Mouse (Mus musculus): ENCODE results near the gene Rps6ka2. TPM values are rescaled to one million over a fixed set of nuclear protein-coding genes. Genes with fewer than 3 reads are reported as not detected.
"Not testable (repeated sequence)": the region's sequence is repeated elsewhere in the genome, so short reads cannot be mapped to it uniquely, and the experiment has no call there.

Rps6ka2 gene
- polyA plus RNA-seq, 1 experiment = 21.5 TPM

DNA sequence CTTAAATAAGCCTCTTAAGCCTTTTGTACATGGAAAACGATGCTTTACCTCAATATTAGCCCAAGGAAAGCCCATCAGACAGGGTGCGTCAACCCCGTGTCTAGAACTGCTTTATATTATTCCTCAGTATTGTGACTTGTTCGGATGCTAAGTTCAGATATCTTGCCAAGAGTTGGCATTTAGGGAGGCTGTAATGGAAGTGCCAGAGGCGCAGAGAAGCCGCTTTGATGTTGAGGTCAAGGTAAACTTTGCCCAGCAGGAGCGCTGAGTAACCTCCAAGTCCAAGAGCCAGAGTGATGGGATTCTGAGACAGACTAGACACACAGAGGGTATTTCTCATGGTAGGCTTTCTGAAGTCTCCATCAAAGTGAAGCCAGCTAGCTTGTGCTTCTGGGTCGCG, 109.3 kb downstream of the Rps6ka2 start:
- no peak overlapping the region for H3K27ac ChIP-seq (ENCODE audit: insufficient read depth, low read length)

DNA sequence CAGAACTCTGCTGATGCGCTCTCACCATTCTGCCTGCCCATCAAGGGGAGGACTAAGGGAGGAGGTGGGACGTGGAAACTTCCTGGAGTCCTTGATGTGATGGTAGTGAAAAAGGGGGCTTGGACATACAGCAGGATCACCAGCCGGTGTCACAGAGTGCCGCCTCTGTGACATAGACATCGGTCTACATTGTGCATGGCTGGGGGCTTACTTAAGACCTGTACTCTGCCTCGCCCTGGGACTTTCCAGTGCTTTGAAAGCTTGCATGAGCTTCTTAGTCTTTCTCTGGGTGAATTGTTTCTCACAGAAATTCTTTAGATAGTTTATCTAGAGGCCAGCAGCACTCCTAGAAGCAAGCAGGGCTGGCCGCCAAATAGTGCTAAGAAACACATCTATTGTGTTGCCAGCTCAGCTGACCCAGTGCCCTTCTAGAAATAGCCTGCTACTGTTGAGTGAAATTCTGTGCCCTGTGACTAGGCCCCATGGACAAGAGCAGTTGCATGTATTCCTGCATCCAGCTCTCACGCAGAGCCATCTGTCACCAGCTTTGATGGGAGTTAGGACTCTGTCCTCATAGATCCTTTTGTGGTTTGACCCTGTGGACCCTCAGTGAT, 114.5 kb downstream of the Rps6ka2 start:
- H3K4me3 ChIP-seq (ENCODE audit: insufficient read depth, low read length) = no peak overlapping the region
- no peak for TF ChIP-seq POLR2A (IDR thresholded peaks at IDR 0.05; ENCODE audit: low read depth, low read length)
- TF ChIP-seq CTCF (IDR thresholded peaks at IDR 0.05; ENCODE audit: borderline replicate concordance, insufficient read depth, low read length) = no peak
- H3K4me1 ChIP-seq (ENCODE audit: control insufficient read depth, insufficient read depth, low read length) = 0 out of 2 replicates have a peak, but pooled peaks cover 2% of the 10 kb centered on the region
- H3K27ac ChIP-seq (ENCODE audit: insufficient read depth, low read length) = no peak overlapping the region

More for the DNA sequence above, 109.3 kb downstream of the Rps6ka2 start:
- Histone ChIP-seq H3K4me3 (ENCODE audit: insufficient read depth, low read length) (no peak overlapping the region), H3K4me1 (ENCODE audit: control insufficient read depth, insufficient read depth, low read length) (no peaks in the 10 kb centered on the region)
- TF ChIP-seq POLR2A (IDR thresholded peaks at IDR 0.05; ENCODE audit: low read depth, low read length) = no peak
- TF ChIP-seq CTCF (IDR thresholded peaks at IDR 0.05; ENCODE audit: borderline replicate concordance, insufficient read depth, low read length) = no peak

DNA sequence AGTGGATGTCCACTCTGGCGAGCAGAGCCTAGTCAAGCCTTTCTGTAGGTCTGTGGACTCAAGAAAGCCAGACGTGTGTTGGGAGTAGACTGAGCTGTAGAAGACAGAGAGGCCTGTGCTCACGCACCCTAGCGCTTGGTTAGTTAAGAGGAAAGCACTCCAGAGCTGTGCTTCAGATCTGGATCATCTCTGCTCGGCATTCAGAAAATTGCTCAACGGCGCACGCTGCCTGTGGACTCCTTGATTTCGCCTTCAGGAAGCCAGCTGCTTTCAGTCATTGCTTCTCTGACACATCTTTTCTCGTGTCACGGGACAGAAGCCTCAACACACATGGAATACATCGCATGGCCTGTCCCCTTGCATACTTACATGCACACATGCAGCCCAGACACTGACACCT, 115.4 kb downstream of the Rps6ka2 start:
- Histone ChIP-seq H3K4me3 (ENCODE audit: insufficient read depth, low read length) (no peak overlapping the region), H3K27ac (ENCODE audit: insufficient read depth, low read length) (no peak overlapping the region), H3K4me1 (ENCODE audit: control insufficient read depth, insufficient read depth, low read length) (0 out of 2 replicates have a peak, but pooled peaks cover 2% of the 10 kb centered on the region)
- TF ChIP-seq CTCF (IDR thresholded peaks at IDR 0.05; ENCODE audit: borderline replicate concordance, insufficient read depth, low read length) = no peak
- no peak for TF ChIP-seq POLR2A (IDR thresholded peaks at IDR 0.05; ENCODE audit: low read depth, low read length)

DNA sequence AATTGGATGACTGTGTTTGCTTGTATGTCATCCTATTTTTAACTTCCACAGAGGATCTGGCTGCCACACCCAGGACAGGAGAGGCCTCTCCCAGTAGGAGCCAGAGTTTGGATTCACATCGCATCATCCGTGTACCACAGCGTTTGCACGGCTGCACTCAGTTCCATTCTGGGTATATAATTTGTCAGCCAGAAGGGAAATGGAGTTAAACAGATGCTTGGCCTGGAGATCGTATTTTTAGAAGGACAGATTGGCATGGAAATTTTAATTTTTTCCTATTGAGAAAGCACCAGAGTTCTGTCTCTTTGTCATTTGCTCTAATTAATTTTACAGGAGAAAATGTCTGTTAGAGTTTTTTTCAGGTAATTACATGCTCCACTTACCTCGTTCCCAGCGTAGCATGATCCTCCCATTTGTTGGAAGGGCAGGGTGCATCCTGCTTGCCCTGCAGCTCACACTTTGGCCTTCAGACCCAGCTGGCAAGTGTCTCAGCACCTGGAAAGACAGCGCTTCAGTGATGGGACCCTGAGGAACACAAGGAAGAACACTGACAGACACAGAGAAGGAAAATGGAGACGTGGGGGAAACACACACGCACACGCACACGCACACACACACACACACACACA, 116.6 kb downstream of the Rps6ka2 start:
- Histone ChIP-seq H3K4me3 (ENCODE audit: insufficient read depth, low read length) (no peak overlapping the region), H3K27ac (ENCODE audit: insufficient read depth, low read length) (no peak overlapping the region), H3K4me1 (ENCODE audit: control insufficient read depth, insufficient read depth, low read length) (0 out of 2 replicates have a peak, but pooled peaks cover 2% of the 10 kb centered on the region)
- TF ChIP-seq POLR2A (IDR thresholded peaks at IDR 0.05; ENCODE audit: low read depth, low read length) (no peak), CTCF (IDR thresholded peaks at IDR 0.05; ENCODE audit: borderline replicate concordance, insufficient read depth, low read length) (no peak)

DNA sequence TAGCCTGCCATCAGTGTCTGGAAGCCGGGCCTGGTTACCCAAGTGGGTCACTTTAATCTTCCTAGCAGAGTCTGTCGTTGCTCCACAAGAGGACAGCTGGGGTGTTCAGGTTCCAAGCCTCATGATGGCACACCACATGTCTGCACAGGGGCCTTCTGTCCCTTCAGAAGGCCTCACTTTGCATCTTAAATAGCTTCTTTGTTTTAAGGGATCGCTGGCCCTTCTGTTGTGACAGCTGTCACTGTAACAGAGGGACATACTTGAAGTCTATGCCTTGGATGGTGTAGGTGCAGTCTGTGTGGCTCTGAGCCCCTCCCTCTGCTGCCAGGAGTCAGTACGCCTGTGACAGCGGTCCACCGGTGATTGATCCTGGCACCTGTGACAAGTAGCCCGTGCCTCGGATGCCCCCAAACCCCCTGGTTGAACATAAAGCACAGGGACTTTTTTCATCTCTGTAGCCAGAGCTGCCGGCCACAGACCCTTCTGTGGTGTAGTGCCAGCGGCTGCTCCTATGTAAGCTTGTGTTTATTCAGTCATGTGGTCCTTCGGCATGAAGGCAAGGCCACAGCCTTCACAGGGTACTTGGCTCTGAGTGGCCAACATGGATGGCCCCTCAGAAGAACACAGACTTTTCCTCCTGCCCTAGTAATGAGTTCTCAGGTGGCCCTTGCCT, 122.2 kb downstream of the Rps6ka2 start:
- TF ChIP-seq POLR2A (IDR thresholded peaks at IDR 0.05; ENCODE audit: low read depth, low read length) (no peak), CTCF (IDR thresholded peaks at IDR 0.05; ENCODE audit: borderline replicate concordance, insufficient read depth, low read length) (no peak)
- H3K27ac ChIP-seq (ENCODE audit: insufficient read depth, low read length) = no peak overlapping the region
- no peaks in the 10 kb centered on the region for H3K4me1 ChIP-seq (ENCODE audit: control insufficient read depth, insufficient read depth, low read length)
- no peak overlapping the region for H3K4me3 ChIP-seq (ENCODE audit: insufficient read depth, low read length)

DNA sequence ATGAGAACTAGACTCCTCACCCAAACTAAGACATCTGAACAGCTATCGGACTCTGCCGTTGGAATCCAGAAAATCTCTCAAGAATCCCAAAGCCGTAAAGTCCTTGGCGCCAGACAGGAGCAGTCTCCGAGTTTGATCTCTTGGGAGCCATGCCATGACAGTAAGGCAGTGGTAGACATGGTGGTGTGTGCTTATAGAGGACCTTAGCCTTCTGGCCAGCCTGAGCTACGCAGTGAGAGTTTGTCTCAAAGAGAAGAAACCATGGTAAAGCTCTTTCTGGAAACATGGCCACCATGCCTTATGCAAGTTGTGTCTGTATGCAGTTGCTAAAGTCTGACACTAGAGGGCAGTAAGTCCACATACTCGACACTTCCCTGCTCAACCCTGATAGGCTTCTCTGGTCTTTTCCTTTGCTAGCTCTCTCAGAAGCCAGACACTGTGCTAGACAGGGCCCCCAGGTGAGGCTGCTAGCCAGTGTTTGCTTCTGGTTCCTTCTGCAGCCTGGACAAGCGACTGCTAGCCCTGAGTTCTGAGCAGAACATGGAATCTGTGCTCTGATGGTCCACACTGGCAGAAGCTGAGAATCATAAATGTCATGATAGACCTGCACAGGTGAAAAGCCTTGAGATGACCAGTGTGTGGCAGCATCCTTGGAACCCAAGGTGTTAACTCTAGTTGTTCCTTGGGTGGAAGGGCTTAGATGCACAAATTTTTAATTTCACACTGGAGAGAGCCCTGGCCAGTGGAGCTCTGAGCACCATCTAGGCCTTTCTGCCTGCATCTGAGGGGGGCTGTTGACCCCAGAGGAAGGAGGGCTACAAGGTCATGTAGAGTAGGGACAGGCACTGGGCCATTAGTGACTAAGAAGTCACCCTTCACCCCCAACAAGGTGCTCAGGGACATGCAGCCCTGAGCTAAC, 136.6 kb downstream of the Rps6ka2 start:
- not testable (repeated sequence) for H3K4me3 ChIP-seq (ENCODE audit: insufficient read depth, low read length); H3K27ac ChIP-seq (ENCODE audit: insufficient read depth, low read length); H3K4me1 ChIP-seq (ENCODE audit: control insufficient read depth, insufficient read depth, low read length)

DNA sequence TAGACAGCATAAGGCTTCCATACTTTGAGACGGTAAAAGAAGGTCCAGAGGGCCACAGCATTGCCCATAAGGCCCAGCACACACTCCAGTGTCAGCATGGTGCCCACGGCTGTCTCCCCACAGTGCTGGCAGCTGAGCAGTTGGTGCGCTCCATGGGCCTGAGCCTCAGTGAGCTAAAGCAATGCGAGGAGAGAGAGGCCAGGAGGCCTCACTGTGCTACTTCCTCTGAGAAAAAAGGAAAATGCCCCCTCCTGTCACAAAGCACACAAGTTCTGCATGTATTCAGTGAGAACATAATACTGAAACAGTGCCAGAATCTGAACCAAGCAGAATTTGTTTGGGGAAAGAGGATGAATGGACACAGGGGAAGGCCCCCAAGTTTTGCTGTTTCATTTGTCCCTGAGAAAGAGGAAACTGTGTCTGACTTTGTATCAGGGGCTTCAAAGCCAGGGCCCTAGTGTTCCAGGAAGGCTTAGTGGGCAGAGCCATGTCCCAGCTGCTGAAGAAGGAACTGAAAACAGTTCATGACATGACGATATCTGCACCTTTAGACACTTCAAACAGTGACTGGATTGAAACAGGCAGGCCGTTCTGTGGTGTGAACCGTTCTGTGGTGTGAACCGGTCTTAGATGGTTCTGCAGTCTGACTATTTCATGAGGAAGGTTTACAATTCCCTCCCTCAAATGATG, 145.9 kb downstream of the Rps6ka2 start:
- H3K4me3 ChIP-seq (ENCODE audit: insufficient read depth, low read length); H3K4me1 ChIP-seq (ENCODE audit: control insufficient read depth, insufficient read depth, low read length); H3K27ac ChIP-seq (ENCODE audit: insufficient read depth, low read length): not testable (repeated sequence)

DNA sequence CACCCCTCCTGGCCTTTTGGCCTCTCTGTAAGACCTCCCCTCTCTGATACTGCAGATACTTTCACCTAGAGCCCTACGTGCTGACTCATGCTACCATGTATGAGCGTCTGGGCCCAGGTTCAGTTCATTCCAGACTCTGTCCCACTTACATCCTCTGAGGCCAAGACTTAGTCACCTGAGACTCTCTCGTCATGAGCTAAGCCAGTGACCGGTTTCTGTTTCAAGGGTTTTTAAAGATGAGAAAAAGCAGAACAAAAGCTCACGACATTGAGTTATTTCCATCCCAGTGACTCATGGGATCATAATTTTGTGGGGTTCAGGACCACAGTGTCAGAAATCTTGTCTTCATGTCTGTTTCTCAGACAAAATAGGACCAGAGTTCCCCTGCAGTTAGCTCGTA, 149.9 kb downstream of the Rps6ka2 start:
- H3K4me1 ChIP-seq (ENCODE audit: control insufficient read depth, insufficient read depth, low read length); H3K27ac ChIP-seq (ENCODE audit: insufficient read depth, low read length); H3K4me3 ChIP-seq (ENCODE audit: insufficient read depth, low read length): not testable (repeated sequence)

DNA sequence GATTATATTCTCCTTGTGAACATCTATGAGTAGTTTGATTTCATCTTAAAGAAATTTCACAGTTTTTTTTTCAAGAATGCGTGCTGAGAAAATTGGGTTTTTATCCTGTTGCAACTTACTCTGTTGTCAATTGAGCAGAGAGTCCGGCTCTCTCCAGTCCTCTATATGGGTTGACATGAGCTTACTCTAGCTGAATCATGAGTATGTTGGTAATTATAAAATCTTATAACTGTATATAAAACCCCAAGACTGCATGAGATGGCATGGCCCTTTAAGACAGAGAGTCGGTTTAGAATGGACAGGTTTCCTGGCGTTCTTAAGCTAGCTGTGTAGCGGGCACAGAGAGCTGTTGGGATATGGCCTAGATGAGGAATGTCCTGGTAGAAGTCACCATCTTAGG, 154.4 kb downstream of the Rps6ka2 start, which contains the start of gene Tcp10a:
Gene Tcp10a, plus strand, starts transcription at position 301 of the 400 bp plus-strand sequence.
- H3K4me1 ChIP-seq (ENCODE audit: control insufficient read depth, insufficient read depth, low read length); H3K27ac ChIP-seq (ENCODE audit: insufficient read depth, low read length); H3K4me3 ChIP-seq (ENCODE audit: insufficient read depth, low read length): not testable (repeated sequence)

DNA sequence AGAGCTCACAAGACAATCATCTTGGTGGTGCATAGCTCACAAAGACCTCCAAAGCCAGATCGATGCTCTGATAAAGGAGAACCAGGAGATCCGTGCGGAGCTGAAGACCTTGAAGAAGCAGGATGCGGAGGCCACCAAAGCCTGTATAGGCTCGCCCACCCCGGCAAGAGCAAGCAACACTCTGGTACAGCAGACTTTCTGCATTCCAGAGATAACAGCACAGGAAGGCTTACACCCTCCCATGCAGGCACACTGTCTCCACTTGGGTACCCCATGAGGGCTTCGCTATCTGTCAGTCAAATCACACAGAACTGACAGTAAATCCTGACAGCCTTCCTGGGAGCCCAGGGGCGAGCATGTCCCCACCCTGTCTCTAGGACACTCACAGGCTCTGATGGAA, 156.5 kb downstream of the Rps6ka2 start:
- not testable (repeated sequence) for H3K4me3 ChIP-seq (ENCODE audit: insufficient read depth, low read length)

DNA sequence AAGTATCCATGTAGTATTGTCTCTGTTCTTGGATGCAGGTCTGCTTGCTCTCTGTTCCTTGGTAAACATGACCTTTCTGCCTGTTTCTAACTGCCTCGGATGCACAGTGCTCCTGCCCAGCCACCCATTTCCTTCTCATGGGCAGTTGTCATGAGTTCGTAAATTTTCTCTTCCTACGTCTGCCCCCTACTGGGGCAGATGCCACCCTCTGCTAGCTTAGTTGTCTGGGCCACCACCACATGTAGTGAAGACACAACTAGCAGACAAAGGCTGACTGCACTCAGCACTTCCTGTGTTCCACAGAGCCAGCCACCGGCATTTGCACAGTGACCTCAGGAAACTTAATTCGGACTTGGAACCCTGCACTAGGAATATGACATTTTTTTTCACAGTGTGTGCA, 162.8 kb downstream of the Rps6ka2 start:
- H3K4me1 ChIP-seq (ENCODE audit: control insufficient read depth, insufficient read depth, low read length); H3K27ac ChIP-seq (ENCODE audit: insufficient read depth, low read length); H3K4me3 ChIP-seq (ENCODE audit: insufficient read depth, low read length): not testable (repeated sequence)

More for the DNA sequence above, 156.5 kb downstream of the Rps6ka2 start:
- H3K4me1 ChIP-seq (ENCODE audit: control insufficient read depth, insufficient read depth, low read length); H3K27ac ChIP-seq (ENCODE audit: insufficient read depth, low read length): not testable (repeated sequence)

DNA sequence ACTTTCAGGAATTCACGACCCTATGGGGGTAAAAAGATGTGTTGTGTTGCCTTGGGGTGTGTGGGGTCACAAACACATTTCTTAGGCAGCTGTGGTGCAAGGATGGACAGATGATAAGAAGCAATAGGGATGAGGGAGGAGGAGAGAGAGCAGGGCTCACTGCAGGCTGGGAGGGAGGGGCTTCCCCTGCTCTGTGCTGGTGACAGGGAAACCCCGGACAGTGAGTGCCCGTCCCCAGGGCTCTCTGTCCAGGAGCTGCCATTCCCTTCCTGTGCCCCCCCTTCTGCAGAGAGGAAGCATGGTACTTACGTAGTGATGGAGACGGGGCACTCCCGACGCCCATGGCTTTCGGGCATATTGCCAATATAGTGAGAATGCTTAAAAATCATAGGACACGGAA, 167.5 kb downstream of the Rps6ka2 start:
- not testable (repeated sequence) for H3K27ac ChIP-seq (ENCODE audit: insufficient read depth, low read length); H3K4me1 ChIP-seq (ENCODE audit: control insufficient read depth, insufficient read depth, low read length); H3K4me3 ChIP-seq (ENCODE audit: insufficient read depth, low read length)

DNA sequence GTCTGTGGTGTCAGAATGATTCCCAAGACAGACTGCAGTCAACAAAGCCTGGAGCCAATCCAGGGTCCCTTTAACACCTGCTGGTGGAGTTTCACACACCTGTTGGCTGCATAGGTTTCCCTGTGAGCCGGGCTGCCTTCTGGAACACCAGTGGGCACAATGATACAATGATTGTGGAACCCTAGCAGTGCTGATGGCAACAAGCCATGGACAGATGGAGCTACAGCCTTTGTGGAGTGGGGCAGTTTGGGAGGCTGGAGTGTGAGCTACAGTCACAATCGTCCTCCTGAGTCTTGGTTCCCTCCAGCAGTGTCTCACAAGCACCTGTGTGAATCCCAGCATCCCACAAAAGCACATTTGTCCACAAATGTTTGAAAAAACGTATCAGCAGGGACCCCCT, 178.8 kb downstream of the Rps6ka2 start:
- H3K27ac ChIP-seq (ENCODE audit: insufficient read depth, low read length); H3K4me3 ChIP-seq (ENCODE audit: insufficient read depth, low read length); H3K4me1 ChIP-seq (ENCODE audit: control insufficient read depth, insufficient read depth, low read length): not testable (repeated sequence)

DNA sequence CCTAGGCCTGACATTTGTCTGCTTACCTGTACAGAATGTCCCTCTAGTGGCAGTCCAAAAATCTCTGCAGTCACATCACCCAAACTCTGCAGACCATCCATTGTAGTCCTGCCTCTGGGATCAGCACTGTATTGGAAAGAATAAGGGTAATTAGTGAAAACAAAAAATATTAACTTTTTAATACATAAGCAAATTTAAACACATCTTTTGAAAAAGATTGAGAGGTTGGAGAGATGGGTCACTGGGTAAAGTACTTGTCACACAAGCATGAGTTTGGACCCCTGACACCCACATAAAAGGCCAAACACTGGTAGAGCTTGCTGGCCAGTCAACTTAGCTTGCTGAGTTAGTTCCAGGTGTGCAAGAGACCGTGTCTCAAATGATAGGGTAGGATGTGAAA, 182.7 kb downstream of the Rps6ka2 start, which contains the start of gene Ttll2:
Gene Ttll2, minus strand, starts transcription at position 101 of the 400 bp plus-strand sequence.
- H3K4me3 ChIP-seq (ENCODE audit: insufficient read depth, low read length); H3K27ac ChIP-seq (ENCODE audit: insufficient read depth, low read length); H3K4me1 ChIP-seq (ENCODE audit: control insufficient read depth, insufficient read depth, low read length): not testable (repeated sequence)
